Mouse (Mus musculus) T-helper 17 cell (primary cell): ENCODE measurements around the gene Kctd2.

Source experiments
- in situ Hi-C, 2 experiments: fragments of 300-600 bp; cut with MboI, MseI; formaldehyde crosslinking; loops; 1 replicate in 1 of 2; 2 replicates in 1 of 2; pipeline ENCODE4 v1.15.1; 2025; ENCODE audit warnings: high pct_unique_total_duplicates in 2 of 2

The Kctd2 gene

GRCm38 (mm10) chr11:115464851-115465250 is 44.9 kb downstream of the Kctd2 start:
- in situ Hi-C loops: no loop called here

- in situ Hi-C loops: no loop called here
Observed at GRCm38 (mm10) chr11:115467217-115467618, 47.3 kb downstream of the Kctd2 start.

GRCm38 (mm10) chr11:115472183-115472582 is 52.3 kb downstream of the Kctd2 start:
- in situ Hi-C loops: loop anchor here (5.0 to 10.0 kb wide), 4 partner anchors 47 to 307 kb away; partner anchors contain the start of genes Hid1 (in 1 of the 2), Kctd2 (in 1 of the 2) and Slc9a3r1 (in 1 of the 2)

- in situ Hi-C loops: loop anchor here (5.0 to 10.0 kb wide), 4 partner anchors 49 to 309 kb away; partner anchors contain the start of genes Hid1 (in 1 of the 2), Kctd2 (in 1 of the 2) and Slc9a3r1 (in 1 of the 2)
Observed at GRCm38 (mm10) chr11:115473626-115474275, 53.8 kb downstream of the Kctd2 start.

- in situ Hi-C loops: loop anchor here (10.0 kb wide), 3 partner anchors 50 to 310 kb away; partner anchors contain the start of genes Hid1 (in 1 of the 2), Kctd2 (in 1 of the 2) and Slc9a3r1 (in 1 of the 2)
Observed at GRCm38 (mm10) chr11:115475025-115475757, 55.3 kb downstream of the Kctd2 start, which contains the start of gene Armc7. TSS of gene Armc7 (plus strand) at chr11:115475667.

- in situ Hi-C loops: loop anchor here (10.0 kb wide), 3 partner anchors 51 to 311 kb away; partner anchors contain the start of genes Hid1 (in 1 of the 2), Kctd2 (in 1 of the 2) and Slc9a3r1 (in 1 of the 2)
Observed at GRCm38 (mm10) chr11:115475758-115476237, 55.9 kb downstream of the Kctd2 start.

GRCm38 (mm10) chr11:115476630-115477029 is 56.7 kb downstream of the Kctd2 start:
- in situ Hi-C loops: loop anchor here (10.0 kb wide), 3 partner anchors 52 to 312 kb away; partner anchors contain the start of genes Hid1 (in 1 of the 2), Kctd2 (in 1 of the 2) and Slc9a3r1 (in 1 of the 2)

- in situ Hi-C loops: loop anchor here (10.0 kb wide), 3 partner anchors 53 to 313 kb away; partner anchors contain the start of genes Hid1 (in 1 of the 2), Kctd2 (in 1 of the 2) and Slc9a3r1 (in 1 of the 2)
Observed at GRCm38 (mm10) chr11:115477388-115477787, 57.5 kb downstream of the Kctd2 start.

GRCm38 (mm10) chr11:115478296-115478938 is 58.5 kb downstream of the Kctd2 start:
- in situ Hi-C loops: loop anchor here (10.0 kb wide), 3 partner anchors 54 to 314 kb away; partner anchors contain the start of genes Hid1 (in 1 of the 2), Kctd2 (in 1 of the 2) and Slc9a3r1 (in 1 of the 2)
